Mouse (Mus musculus) thymus, postnatal 0 days (tissue): ENCODE measurements at regions not wholly inside any gene's neighbourhood (a gene's known extent, or its start where the extent isn't known, plus 50 kb on each side); places are given as distances from the start of the nearest gene placed in this dataset.
"Not testable (repeated sequence)": the region's sequence is repeated elsewhere in the genome, so short reads cannot be mapped to it uniquely, and the experiment has no call there.

Source experiments
- DNase-seq: peaks from one replicate; pipeline ENCODE4 v3.0.0-alpha.2; 2015; ENCODE audit warnings: low spot score

- DNase-seq = no peak
These were observed 288.8 kb downstream of the Dchs2 start for GRCm38 (mm10) chr3:83416536-83416935.

DNA sequence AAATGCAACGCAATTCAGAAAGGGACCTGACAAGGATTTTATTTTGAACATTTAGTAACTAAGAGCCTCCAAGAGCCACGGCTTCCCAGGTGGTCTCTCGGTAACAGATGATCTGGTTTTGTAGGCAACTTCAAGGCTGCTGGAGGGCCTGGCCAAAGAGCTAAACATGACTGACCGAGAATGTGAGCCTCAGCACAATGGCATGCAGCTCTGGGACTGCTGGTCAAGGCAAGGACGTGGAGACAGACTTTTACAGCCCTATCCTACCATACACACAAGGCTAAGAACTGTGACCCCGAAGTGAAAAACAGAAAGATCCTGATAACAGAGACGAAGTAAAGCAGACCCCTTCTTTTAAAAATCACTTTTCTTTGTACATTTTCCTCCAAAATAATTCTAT is 296.5 kb downstream of the Dchs2 start:
- no peak for DNase-seq

DNA sequence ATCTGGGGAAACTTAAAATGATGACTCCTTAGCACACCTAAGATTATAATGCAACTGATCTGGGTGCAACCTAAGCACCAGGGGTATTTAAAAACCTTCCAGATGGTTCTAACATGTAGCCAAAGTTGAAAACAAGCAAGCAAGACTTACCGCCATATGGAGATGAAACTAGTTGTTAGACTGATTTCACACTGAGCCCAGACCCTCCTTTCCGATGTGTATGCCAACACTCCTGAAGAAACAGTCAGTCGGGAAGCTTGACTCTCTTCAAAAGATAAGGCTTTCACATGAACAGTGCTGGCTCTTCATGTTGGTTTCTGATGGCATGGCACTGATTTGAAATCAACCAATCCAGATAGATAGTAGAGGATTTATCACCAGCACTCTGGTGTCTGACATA is 301.6 kb downstream of the Dchs2 start:
- DNase-seq = no peak

- DNase-seq = no peak
These were observed 318.5 kb downstream of the Dchs2 start for GRCm38 (mm10) chr3:83446154-83446667.

DNA sequence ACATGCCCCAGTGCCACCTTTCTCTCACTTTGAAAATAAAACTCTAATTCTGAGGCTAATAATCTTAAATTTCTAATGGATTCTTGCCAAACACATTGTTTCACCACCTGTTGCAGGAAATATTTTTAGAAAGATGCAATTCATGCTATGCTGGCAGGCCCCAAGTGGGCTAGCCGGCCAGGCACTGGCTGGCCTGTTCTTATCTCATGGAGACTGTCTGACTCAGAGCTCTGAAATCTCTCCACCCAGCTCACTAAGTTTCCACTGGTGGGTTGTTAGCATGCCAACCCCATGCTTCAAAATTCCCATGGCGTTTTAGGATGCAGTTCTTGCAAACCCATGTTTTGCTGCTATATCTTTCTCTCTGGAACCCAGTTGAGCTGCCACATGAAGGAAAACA is 315.5 kb upstream of the Sfrp2 start:
- no peak for DNase-seq

DNA sequence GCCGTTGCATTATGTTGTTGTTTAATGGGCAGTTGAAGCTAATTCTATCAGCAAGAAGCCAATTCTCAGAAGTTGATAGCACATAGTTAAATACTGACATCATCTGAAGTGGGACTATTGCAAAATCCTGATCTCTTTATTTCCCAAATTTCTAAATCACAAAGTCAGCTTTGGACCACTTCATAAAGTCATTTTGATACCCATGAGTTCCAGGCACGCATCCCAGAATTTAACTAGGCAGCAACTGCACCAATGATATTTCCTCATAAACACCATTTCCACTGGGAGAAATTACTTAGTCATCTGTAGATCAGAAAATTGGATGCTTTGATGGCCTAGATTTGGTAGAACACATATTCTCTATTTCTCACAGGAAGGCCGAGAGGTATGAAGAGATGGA is 314.8 kb upstream of the Sfrp2 start:
- no peak for DNase-seq

DNA sequence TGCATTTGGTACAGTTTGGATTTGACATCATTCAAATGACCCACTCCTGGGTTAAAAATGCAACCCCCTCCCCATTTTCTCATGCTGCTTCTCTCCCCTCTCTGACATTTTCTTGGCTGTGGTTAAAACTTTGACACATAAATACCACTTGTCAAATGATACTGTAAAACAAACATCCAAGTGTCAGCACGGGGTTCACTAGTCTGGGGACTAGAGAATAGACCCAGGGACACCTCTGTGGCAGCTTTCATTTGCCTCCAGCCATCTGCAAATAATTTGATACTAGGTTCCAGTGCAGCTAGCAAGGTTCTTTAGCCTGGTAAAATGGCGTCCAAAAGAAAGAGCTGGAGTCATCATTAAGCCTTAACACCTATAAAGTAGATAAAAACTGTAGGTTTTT is 312.7 kb upstream of the Sfrp2 start:
- DNase-seq = no peak

GRCm38 (mm10) chr3:83458450-83458849 is 307.7 kb upstream of the Sfrp2 start:
- DNase-seq = no peak

DNA sequence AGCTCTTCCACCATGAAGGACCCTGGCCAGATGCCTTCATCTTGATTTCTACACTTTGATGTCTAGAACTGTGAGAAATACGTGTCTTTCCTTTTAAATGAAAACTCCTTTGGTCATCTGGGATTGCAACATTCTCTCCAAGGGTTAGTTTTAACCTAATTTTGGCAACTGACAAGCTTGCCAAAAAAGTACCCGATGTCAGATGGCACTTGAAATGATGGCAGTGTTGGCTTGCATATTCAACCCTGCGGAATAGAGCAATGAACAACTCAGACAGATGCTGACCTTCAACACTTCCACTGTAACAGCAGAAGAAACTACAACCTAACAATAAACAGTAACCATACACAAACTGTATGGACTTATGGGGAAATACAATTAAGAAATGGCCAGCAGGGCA is 286.9 kb upstream of the Sfrp2 start:
- DNase-seq = no peak

DNA sequence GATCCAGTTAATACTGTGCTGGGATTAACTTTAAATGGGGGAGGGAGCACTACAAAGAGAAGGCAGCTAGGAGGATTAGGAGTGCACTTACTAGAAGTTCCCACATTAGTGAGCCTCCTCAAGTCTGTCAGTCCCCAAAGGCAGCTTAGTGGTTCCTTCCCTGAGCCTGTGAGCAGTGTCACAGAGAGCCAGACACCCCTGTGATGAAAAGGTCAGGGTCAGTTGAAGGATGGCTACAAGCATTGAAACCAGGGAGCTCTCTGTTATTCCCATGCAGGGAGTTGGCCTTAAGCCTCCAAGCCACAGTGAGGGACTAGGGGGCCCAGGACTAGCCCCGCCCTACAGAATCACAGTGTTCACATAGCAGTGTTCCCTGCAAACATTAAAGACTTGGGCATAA is 285.9 kb upstream of the Sfrp2 start:
- DNase-seq = no peak

DNA sequence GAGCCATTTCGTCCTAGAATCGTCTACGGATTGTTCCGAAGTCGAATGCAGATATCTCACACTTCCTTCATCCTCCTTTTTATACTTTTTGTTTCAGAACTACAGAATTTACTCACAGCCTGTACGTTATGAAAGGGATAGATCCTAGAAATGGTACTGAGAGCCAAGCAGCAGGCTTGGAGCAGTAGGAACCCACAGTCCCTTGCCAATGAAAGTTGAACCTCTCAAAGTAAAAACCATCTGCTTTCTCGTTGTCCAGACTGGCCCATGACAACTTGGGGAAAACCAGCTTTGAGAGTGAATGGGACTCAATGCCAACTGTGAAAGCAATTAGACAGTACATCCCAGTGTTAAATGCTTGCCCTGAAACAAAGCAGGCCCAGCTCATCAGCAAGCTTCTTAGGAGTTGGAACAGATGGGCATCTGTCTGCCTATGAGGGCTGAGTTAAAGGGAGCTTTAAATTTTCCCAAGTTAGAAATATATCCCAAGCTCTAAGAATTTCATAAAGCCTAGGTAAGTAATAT is 279.9 kb upstream of the Sfrp2 start:
- DNase-seq = no peak

DNA sequence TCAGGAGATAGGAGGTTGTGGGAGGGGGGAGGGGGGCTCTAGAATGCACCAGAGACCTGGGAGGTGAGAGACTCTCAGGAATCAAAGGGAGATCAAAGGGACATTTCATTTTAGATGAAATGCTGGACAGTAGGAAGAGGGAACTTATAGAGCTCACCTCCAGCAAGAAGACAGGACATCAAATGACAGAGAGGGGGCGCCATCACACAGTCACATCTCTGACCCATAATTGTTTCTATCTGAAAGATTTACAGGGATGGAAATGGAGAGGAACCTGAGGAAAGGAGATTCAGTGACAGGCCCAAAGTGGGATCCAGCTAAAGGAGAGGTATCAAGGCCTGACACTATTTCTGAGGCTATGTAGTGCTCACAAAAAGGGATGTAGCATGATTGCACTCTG is 270.5 kb upstream of the Sfrp2 start:
- no peak for DNase-seq

GRCm38 (mm10) chr3:83503901-83504300 is 262.2 kb upstream of the Sfrp2 start:
- no peak for DNase-seq

- no peak for DNase-seq
These were observed 249.5 kb upstream of the Sfrp2 start for GRCm38 (mm10) chr3:83516614-83517013.

GRCm38 (mm10) chr3:83517914-83518635 is 248.0 kb upstream of the Sfrp2 start:
- no peak for DNase-seq

DNA sequence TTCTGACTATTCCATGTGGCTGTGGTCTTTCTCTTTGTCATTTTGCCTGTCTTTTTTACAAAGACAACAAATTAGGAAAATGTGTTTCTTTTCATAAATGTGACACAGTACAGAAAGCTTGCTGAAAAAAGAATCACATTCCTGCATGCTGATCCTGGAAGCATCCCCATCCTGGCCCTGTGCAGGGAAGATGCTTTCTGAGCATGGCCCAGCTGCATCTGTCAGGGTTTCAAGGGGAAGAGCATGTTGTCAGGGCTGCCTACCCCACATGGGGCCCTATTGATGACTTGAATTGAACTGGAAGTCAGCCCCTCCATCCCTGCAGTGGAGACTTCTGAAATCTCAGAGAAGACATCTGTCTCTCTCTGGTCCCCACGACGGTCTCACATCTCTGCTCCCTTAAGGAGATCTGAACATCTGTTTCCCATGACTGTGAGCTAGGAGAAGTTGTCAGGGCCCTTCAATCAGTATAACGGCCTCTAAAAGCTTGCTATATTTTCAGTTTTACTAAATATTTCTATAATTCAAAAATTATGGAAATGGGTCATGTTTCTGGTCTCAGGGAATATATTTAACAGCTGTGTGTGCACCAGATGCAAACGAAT is 235.8 kb upstream of the Sfrp2 start:
- DNase-seq = no peak

DNA sequence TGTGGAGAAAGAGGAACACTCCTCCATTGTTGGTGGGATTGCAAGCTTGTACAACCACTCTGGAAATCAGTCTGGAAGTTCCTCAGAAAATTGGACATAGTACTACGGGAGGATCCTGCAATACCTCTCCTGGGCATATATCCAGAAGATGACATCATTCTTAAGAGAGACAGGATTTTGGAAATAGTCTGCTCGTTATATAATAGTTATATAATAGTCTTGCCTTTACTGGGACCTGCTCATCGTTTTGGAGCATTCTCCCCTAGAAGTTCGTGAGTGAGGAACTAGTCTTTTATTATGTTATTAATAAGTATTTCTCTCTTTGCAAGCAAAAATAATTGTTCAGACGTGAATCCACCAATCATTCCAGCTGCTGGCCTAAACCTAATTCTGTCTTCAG is 229.5 kb upstream of the Sfrp2 start:
- DNase-seq = not testable (repeated sequence)

DNA sequence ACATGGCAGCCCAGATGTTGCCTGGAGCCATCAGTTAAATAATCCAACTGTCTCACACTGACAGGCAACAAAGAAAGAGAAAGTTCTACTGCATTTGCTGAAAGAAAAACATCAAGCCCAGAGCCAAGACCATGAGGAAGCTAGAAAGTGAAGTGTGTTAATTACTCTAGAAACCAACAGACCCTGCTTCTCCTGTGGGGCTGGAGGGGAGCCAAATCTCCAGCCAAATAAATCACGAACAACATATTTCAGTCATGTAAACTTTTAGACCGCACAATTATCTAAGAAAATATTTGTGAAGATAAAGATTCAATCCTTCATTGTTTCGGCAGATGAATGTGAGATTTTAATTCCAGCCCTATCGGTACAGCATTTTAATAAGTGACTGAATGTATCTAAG is 228.9 kb upstream of the Sfrp2 start:
- DNase-seq = no peak

DNA sequence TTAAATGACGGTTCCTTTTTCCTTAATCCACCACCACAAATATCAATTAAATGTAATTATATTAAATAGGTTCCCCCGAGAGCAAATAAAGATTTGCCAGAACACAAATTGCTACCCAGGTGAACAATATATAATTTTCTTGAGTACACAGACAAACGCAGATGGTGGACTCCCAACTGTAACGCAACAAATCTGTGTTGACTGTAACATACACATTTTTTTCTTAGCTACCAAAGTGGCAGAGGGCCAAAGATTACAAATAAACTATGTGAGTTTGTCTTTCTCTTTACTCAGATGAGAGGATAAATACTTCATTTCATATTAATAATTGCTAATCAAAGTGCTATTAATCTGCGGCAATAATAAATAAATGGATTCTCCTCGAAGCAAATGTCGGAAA is 228.4 kb upstream of the Sfrp2 start:
- DNase-seq = no peak

- DNase-seq = no peak
These were observed 227.2 kb upstream of the Sfrp2 start for GRCm38 (mm10) chr3:83538898-83539297.

DNA sequence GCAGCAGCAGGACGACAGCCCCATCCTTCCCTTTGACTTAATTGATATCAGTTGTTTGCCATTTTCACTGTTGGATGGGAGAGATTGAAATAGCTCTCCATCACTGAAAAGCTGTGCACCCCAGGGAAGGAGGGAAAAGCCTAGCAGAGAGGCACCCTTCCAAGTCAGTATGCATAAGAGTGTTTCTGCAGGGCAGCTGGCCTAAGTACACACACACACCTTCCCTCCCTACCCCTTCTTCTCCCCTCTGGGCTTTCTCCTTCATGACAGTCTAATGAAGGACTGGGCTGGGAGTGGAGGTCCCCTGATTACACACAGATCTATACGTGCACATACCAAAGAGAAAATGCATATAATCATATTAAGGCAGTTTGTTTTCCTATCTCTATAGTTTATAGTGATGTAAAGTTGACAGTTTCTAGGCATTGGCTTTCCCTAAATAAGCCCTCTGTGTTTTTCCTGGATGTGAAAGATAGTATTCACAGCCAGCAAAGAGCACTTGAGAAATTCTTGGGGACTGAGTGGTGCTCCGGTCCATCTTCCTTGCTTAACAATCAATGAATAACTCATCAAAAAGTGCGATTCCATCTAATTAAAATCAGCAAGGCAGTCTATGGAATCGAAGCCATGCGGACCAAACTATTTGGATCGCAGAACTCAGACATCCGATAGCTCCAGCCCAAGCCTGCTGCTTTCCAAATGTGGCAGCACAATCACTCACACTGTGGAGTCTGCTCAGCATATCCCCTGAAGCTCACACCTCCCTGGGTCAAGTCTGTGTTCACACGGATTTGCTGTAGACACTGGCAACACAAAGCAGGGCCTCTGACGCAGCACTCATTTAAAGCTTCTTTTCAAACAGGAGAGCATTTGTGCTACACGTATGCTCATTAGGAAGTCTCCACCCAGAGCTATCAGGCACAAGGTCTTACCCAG is 224.9 kb upstream of the Sfrp2 start:
- DNase-seq = no peak
